Mouse (Mus musculus): ENCODE measurements around the gene Grin2a.

The Grin2a gene

GRCm38 (mm10) chr16:9994951-9995813, at the start of gene Grin2a:
Grin2a (minus strand) TSS chr16:9995560.
- ATAC-seq (ENCODE audit: low TSS enrichment): peak; percentile 63

- ATAC-seq (ENCODE audit: low TSS enrichment): peak; percentile 79
Measured at GRCm38 (mm10) chr16:10035582-10036215, 40.3 kb upstream of the Grin2a start.

- ATAC-seq (ENCODE audit: low TSS enrichment): peak; percentile 94
Measured at GRCm38 (mm10) chr16:10033416-10033979, 38.1 kb upstream of the Grin2a start.

- no peak for ATAC-seq (ENCODE audit: low TSS enrichment)
Measured at GRCm38 (mm10) chr16:10031891-10032290, 36.5 kb upstream of the Grin2a start.

- no peak for ATAC-seq (ENCODE audit: low TSS enrichment)
Measured at GRCm38 (mm10) chr16:10026741-10027140, 31.4 kb upstream of the Grin2a start.

GRCm38 (mm10) chr16:10009743-10010142, 14.4 kb upstream of the Grin2a start:
- no peak for ATAC-seq (ENCODE audit: low TSS enrichment)

- no peak for ATAC-seq (ENCODE audit: low TSS enrichment)
Measured at GRCm38 (mm10) chr16:10005606-10006005, 10.2 kb upstream of the Grin2a start.

- ATAC-seq (ENCODE audit: low TSS enrichment): no peak
Measured at GRCm38 (mm10) chr16:10004096-10004495, 8.7 kb upstream of the Grin2a start.

- no peak for ATAC-seq (ENCODE audit: low TSS enrichment)
Measured at GRCm38 (mm10) chr16:10003001-10003400, 7.6 kb upstream of the Grin2a start.

GRCm38 (mm10) chr16:10001601-10002000, 6.2 kb upstream of the Grin2a start:
- no peak for ATAC-seq (ENCODE audit: low TSS enrichment)

- ATAC-seq (ENCODE audit: low TSS enrichment): no peak
Measured at GRCm38 (mm10) chr16:9999926-10000325, 4.6 kb upstream of the Grin2a start.

- ATAC-seq (ENCODE audit: low TSS enrichment): no peak
Measured at GRCm38 (mm10) chr16:9997931-9998330, 2.6 kb upstream of the Grin2a start.

GRCm38 (mm10) chr16:9995814-9996210, 452 bp upstream of the Grin2a start:
- no peak for ATAC-seq (ENCODE audit: low TSS enrichment)

GRCm38 (mm10) chr16:9994041-9994950, 1.1 kb downstream of the Grin2a start:
- ATAC-seq (ENCODE audit: low TSS enrichment): peak; percentile 17

GRCm38 (mm10) chr16:9993255-9994040, 1.9 kb downstream of the Grin2a start:
- ATAC-seq (ENCODE audit: low TSS enrichment): peak; percentile 35

- ATAC-seq (ENCODE audit: low TSS enrichment): no peak
Measured at GRCm38 (mm10) chr16:9992773-9993221, 2.6 kb downstream of the Grin2a start.

- ATAC-seq (ENCODE audit: low TSS enrichment): no peak
Measured at GRCm38 (mm10) chr16:9992076-9992772, 3.1 kb downstream of the Grin2a start.

GRCm38 (mm10) chr16:9985041-9985440, 10.3 kb downstream of the Grin2a start:
- ATAC-seq (ENCODE audit: low TSS enrichment): peak; percentile 60

GRCm38 (mm10) chr16:9980641-9981040, 14.7 kb downstream of the Grin2a start:
- no peak for ATAC-seq (ENCODE audit: low TSS enrichment)

- ATAC-seq (ENCODE audit: low TSS enrichment): no peak
Measured at GRCm38 (mm10) chr16:9978173-9978572, 17.2 kb downstream of the Grin2a start.
